Comparison of ENCODE assay signal across 8 mouse cellular contexts in the genomic region with DNA sequence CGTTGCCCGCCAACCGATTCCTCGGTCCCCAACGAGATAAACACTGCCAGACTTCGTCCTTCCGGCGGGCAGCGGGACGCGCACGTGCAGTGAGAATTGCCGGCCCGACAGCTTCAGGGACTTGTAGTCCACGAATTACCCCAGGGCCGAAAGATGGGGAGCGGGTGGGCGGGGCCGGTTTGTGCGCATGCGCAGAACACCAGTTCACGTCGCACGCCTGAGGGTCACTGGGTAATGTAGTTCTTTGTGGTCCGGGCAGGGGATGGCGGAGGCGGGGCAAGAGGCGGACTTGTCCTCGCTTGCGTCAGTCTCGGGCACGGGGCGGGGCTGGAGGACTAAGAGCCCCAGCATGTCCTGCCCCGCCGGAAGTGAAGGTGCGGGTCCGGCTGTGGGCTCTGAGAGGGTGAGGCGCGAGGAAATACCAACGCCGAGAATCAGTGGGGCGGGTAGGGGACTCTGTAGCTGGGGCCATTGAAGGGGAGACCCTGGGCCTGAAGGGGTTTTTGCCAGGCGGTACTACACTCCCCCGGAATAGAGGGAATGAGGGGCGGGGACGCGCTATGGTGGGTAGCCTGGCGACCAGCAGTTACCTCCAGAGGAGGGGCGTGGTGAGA. TPM values are rescaled to one million over a fixed set of nuclear protein-coding genes. Genes with fewer than 3 reads are reported as not detected.
DNase-seq lines count a peak whose midpoint lies in the region; ATAC-seq and TF ChIP-seq lines count a peak whose summit lies in the region.

Klhdc3 (minus strand) TSS at position 155 of the 614 bp plus-strand sequence.

- H3K4me2 ChIP-seq in forebrain, embryonic 12.5 days: peak within 1 kb of the TSS; percentile 76
- H3K4me2 ChIP-seq in heart, postnatal 0 days (ENCODE audit: low read depth, low read length): peak within 1 kb of the TSS; percentile 95
- peak within 1 kb of the TSS; percentile 95 for H3K4me2 ChIP-seq in liver, embryonic 16.5 days (ENCODE audit: low read depth, low read length)
- peak within 1 kb of the TSS; percentile 94 for H3K4me2 ChIP-seq in neural tube, embryonic 13.5 days

- WGBS in forebrain, embryonic 12.5 days: under 1% methylated on average over 49 of the region's 49 CpGs
- under 1% methylated on average over 49 of the region's 49 CpGs for WGBS in heart, postnatal 0 days
- WGBS in liver, embryonic 16.5 days (ENCODE audit: insufficient replicate concordance): under 1% methylated on average over 49 of the region's 49 CpGs
- WGBS in neural tube, embryonic 13.5 days: under 1% methylated on average over 49 of the region's 49 CpGs

- no peaks in the 10 kb centered on the region for H3K27me3 ChIP-seq in E14TG2a.4 (ENCODE audit: insufficient read depth, low read length)
- no peaks in the 10 kb centered on the region for H3K27me3 ChIP-seq in forebrain, embryonic 12.5 days
- H3K27me3 ChIP-seq in heart, postnatal 0 days (ENCODE audit: control insufficient read depth, insufficient read depth, low read length): no peaks in the 10 kb centered on the region
- H3K27me3 ChIP-seq in liver, embryonic 16.5 days (ENCODE audit: control insufficient read depth, insufficient read depth, low read depth, low read length): no peaks in the 10 kb centered on the region
- H3K27me3 ChIP-seq in neural tube, embryonic 13.5 days: no peaks in the 10 kb centered on the region
- no peaks in the 10 kb centered on the region for H3K27me3 ChIP-seq in testis, adult 2 months (ENCODE audit: control insufficient read depth, insufficient read depth, low read length)

- ATAC-seq in forebrain, embryonic 12.5 days (ENCODE audit: low FRiP score): peak; percentile 98
- peak; percentile 96 for ATAC-seq in heart, postnatal 0 days (ENCODE audit: insufficient read depth, low read depth)
- ATAC-seq in liver, embryonic 16.5 days (ENCODE audit: low read depth): peak; percentile 97
- peak; percentile 97 for ATAC-seq in neural tube, embryonic 13.5 days (ENCODE audit: low read depth)

- DNase-seq in c-Kit-positive CD71-positive TER-119-positive erythroid progenitor cells, embryonic 14.5 days (ENCODE audit: low spot score): peak; percentile 99
- peak; percentile 99 for DNase-seq in heart, postnatal 0 days (ENCODE audit: low spot score)
- DNase-seq in kidney, postnatal 4 days: peak; percentile 99 to 100

- H3K27ac ChIP-seq in forebrain, embryonic 12.5 days: peak within 1 kb of the TSS; percentile 89
- peak within 1 kb of the TSS; percentile 87 for H3K27ac ChIP-seq in heart, postnatal 0 days (ENCODE audit: low read depth)
- peak within 1 kb of the TSS; percentile 93 for H3K27ac ChIP-seq in liver, embryonic 16.5 days (ENCODE audit: low read length)
- H3K27ac ChIP-seq in neural tube, embryonic 13.5 days (replicated peaks): peak within 1 kb of the TSS; percentile 91
- H3K27ac ChIP-seq in testis, adult 2 months (ENCODE audit: control insufficient read depth, insufficient read depth, low read depth, low read length): peak within 1 kb of the TSS; percentile 91

- peak; percentile 62 for TF ChIP-seq POLR2A in testis, adult 2 months (IDR thresholded peaks at IDR 0.05; ENCODE audit: control insufficient read depth, low read depth, low read length)

- TF ChIP-seq EP300 in heart, postnatal 0 days (IDR thresholded peaks at IDR 0.05; ENCODE audit: low read depth): peak; percentile 55; the same call in 1 of the 2 replicates

- peaks cover 68% of the 10 kb centered on the region for H3K36me3 ChIP-seq in E14TG2a.4 (ENCODE audit: insufficient read depth, low read length)
- peaks cover 53% of the 10 kb centered on the region for H3K36me3 ChIP-seq in forebrain, embryonic 12.5 days (replicated peaks)
- peaks cover 49% of the 10 kb centered on the region for H3K36me3 ChIP-seq in heart, postnatal 0 days (replicated peaks; ENCODE audit: control insufficient read depth, insufficient read depth, low read length)
- H3K36me3 ChIP-seq in liver, embryonic 16.5 days (ENCODE audit: control insufficient read depth, insufficient read depth): peaks cover 27% of the 10 kb centered on the region
- H3K36me3 ChIP-seq in neural tube, embryonic 13.5 days: peaks cover 59% of the 10 kb centered on the region
- peaks cover 2% of the 10 kb centered on the region; the same call in 1 of the 2 replicates for H3K36me3 ChIP-seq in testis, adult 2 months (ENCODE audit: control insufficient read depth, insufficient read depth, low read length)

- peaks cover 87% of the 10 kb centered on the region for H3K4me1 ChIP-seq in E14TG2a.4 (replicated peaks; ENCODE audit: low read depth, low read length)
- peaks cover 32% of the 10 kb centered on the region for H3K4me1 ChIP-seq in forebrain, embryonic 12.5 days
- H3K4me1 ChIP-seq in heart, postnatal 0 days (ENCODE audit: control insufficient read depth, insufficient read depth): peaks cover 14% of the 10 kb centered on the region
- peaks cover 26% of the 10 kb centered on the region for H3K4me1 ChIP-seq in liver, embryonic 16.5 days (ENCODE audit: control insufficient read depth, low read depth, low read length)
- peaks cover 29% of the 10 kb centered on the region for H3K4me1 ChIP-seq in neural tube, embryonic 13.5 days (replicated peaks)
- H3K4me1 ChIP-seq in testis, adult 2 months (ENCODE audit: control insufficient read depth, insufficient read depth, low read length): peaks cover 5% of the 10 kb centered on the region

- peak within 1 kb of the TSS; percentile 80 for H3K9ac ChIP-seq in forebrain, embryonic 12.5 days
- H3K9ac ChIP-seq in heart, postnatal 0 days (replicated peaks; ENCODE audit: low read depth, low read length): peak within 1 kb of the TSS; percentile 69
- H3K9ac ChIP-seq in liver, embryonic 16.5 days (ENCODE audit: low read depth, low read length): peak within 1 kb of the TSS; percentile 91
- peak within 1 kb of the TSS; percentile 80 for H3K9ac ChIP-seq in neural tube, embryonic 13.5 days

- no peak for TF ChIP-seq CTCF in E14TG2a.4 (conservative IDR thresholded peaks at IDR 0.05; ENCODE audit: low read length)
- TF ChIP-seq CTCF in heart, postnatal 0 days (IDR thresholded peaks at IDR 0.05; ENCODE audit: low read depth): no peak
- TF ChIP-seq CTCF in testis, adult 2 months (IDR thresholded peaks at IDR 0.05; ENCODE audit: control insufficient read depth, insufficient read depth, insufficient replicate concordance, low read depth, low read length): no peak

- H3K4me3 ChIP-seq in E14TG2a.4 (replicated peaks; ENCODE audit: low read length): peak within 1 kb of the TSS; percentile 93
- H3K4me3 ChIP-seq in forebrain, embryonic 12.5 days (replicated peaks): peak within 1 kb of the TSS; percentile 88
- peak within 1 kb of the TSS; percentile 92 for H3K4me3 ChIP-seq in heart, postnatal 0 days (ENCODE audit: low read depth, low read length)
- peak within 1 kb of the TSS; percentile 97 for H3K4me3 ChIP-seq in liver, embryonic 16.5 days (ENCODE audit: low read depth, low read length)
- H3K4me3 ChIP-seq in neural tube, embryonic 13.5 days: peak within 1 kb of the TSS; percentile 69
- peak within 1 kb of the TSS; percentile 96 for H3K4me3 ChIP-seq in testis, adult 2 months (ENCODE audit: control insufficient read depth, low read depth, low read length)

- no peaks in the 10 kb centered on the region for H3K9me3 ChIP-seq in E14TG2a.4 (ENCODE audit: low read length)
- H3K9me3 ChIP-seq in forebrain, embryonic 12.5 days: no peaks in the 10 kb centered on the region
- no peaks in the 10 kb centered on the region for H3K9me3 ChIP-seq in heart, postnatal 0 days (replicated peaks; ENCODE audit: control insufficient read depth, low read length)
- H3K9me3 ChIP-seq in liver, embryonic 16.5 days (replicated peaks; ENCODE audit: control insufficient read depth, low read length): no peaks in the 10 kb centered on the region
- no peaks in the 10 kb centered on the region for H3K9me3 ChIP-seq in neural tube, embryonic 13.5 days

RNA-seq across cellular contexts. Expression of gene Klhdc3, which starts in this region (rescaled TPM):
- 131 and 137 TPM in 2 replicates for polyA plus RNA-seq in forebrain, embryonic 12.5 days (2016; fragmentation: Nextera tagmentation; extraction: Ambion mirVana)
- total RNA-seq in heart, postnatal 0 days (2014; rRNA removed; ENCODE audit: low replicate concordance): 117 and 133 TPM in 2 replicates
- 175 and 178 TPM in 2 replicates for polyA plus RNA-seq in heart, postnatal 0 days (2015; fragmentation: Nextera tagmentation; extraction: Ambion mirVana)
- 51.6 and 52.0 TPM in 2 replicates for polyA plus RNA-seq in liver, embryonic 16.5 days (2015; fragmentation: Nextera tagmentation; extraction: Ambion mirVana)
- 154 and 155 TPM in 2 replicates for polyA plus RNA-seq in neural tube, embryonic 13.5 days (2015; fragmentation: Nextera tagmentation; extraction: Ambion mirVana)
- 626 and 644 TPM in 2 replicates for polyA plus RNA-seq in testis, adult 2 months (2012; rRNA removed)

Comparison
In these comparisons a context has a peak if more than half of its experiments do, and no peak if none do; other contexts are left out.
1. Peak in every context shown above with its lines: DNase-seq, ATAC-seq, H3K4me3 ChIP-seq and H3K27ac ChIP-seq.